Mouse (Mus musculus) cerebellum, adult (tissue): ENCODE measurements at regions not wholly inside any gene's neighbourhood (a gene's known extent, or its start where the extent isn't known, plus 50 kb on each side); places are given as distances from the start of the nearest gene placed in this dataset.
A peak's percentile ranks its signal among the peaks of the same experiment; 100 is the strongest.
"Not testable (repeated sequence)": the region's sequence is repeated elsewhere in the genome, so short reads cannot be mapped to it uniquely, and the experiment has no call there.

ENCODE experiments used
- ATAC-seq: cut with Nextera tagmentation; 2 replicates; pipeline ENCODE4 v1.9.2; 2017; ENCODE audit warnings: mild to moderate bottlenecking, moderate library complexity, mixed read lengths; ENCODE audit not compliant: insufficient number of reproducible peaks, low FRiP score, low TSS enrichment

- ATAC-seq, result no peak
Observed at GRCm38 (mm10) chr4:5590531-5590930, 797.4 kb upstream of the Impad1 start.

GRCm38 (mm10) chr4:5587465-5587864 is 794.3 kb upstream of the Impad1 start:
- no peak for ATAC-seq

GRCm38 (mm10) chr4:5585205-5585604 is 792.0 kb upstream of the Impad1 start:
- ATAC-seq, result no peak

- no peak for ATAC-seq
Observed at GRCm38 (mm10) chr4:5583989-5584677, 791.0 kb upstream of the Impad1 start.

- ATAC-seq, result no peak
Observed at GRCm38 (mm10) chr4:5568076-5568475, 774.9 kb upstream of the Impad1 start.

GRCm38 (mm10) chr4:5560001-5560657 is 767.0 kb upstream of the Impad1 start:
- no peak for ATAC-seq

GRCm38 (mm10) chr4:5540155-5540554 is 747.0 kb upstream of the Impad1 start:
- no peak for ATAC-seq

GRCm38 (mm10) chr4:5530416-5530815 is 737.3 kb upstream of the Impad1 start:
- no peak for ATAC-seq

- ATAC-seq, result no peak
Observed at GRCm38 (mm10) chr4:5518522-5518921, 725.4 kb upstream of the Impad1 start.

- ATAC-seq, result not testable (repeated sequence)
Observed at GRCm38 (mm10) chr4:5515426-5515825, 722.3 kb upstream of the Impad1 start.

- ATAC-seq, result no peak
Observed at GRCm38 (mm10) chr4:5511743-5512142, 718.6 kb upstream of the Impad1 start.

GRCm38 (mm10) chr4:5509398-5509797 is 716.2 kb upstream of the Impad1 start:
- peak; percentile 68 for ATAC-seq

- no peak for ATAC-seq
Observed at GRCm38 (mm10) chr4:5495012-5495411, 701.9 kb upstream of the Impad1 start.

GRCm38 (mm10) chr4:5494072-5495000 is 701.2 kb upstream of the Impad1 start:
- no peak for ATAC-seq

- no peak for ATAC-seq
Observed at GRCm38 (mm10) chr4:5486786-5487185, 693.6 kb upstream of the Impad1 start.

- no peak for ATAC-seq
Observed at GRCm38 (mm10) chr4:5471891-5472558, 678.9 kb upstream of the Impad1 start.

GRCm38 (mm10) chr4:5459028-5459695 is 666.0 kb upstream of the Impad1 start:
- no peak for ATAC-seq

- no peak for ATAC-seq
Observed at GRCm38 (mm10) chr4:5450417-5450816, 657.3 kb upstream of the Impad1 start.

- no peak for ATAC-seq
Observed at GRCm38 (mm10) chr4:5441339-5442019, 648.3 kb upstream of the Impad1 start.
